Mouse (Mus musculus) layer of hippocampus, adult 18-20 months (tissue): ENCODE data around the gene 6430548M08Rik. TPM values are rescaled to one million over a fixed set of nuclear protein-coding genes. Genes with fewer than 3 reads are reported as not detected.

ENCODE experiments used
- DNase-seq, 2 experiments: peaks; one replicate each; pipeline ENCODE4 v3.0.0; 2022; ENCODE audit warnings: low spot score in 2 of 2
- total RNA-seq, 2 experiments: library from RNA; stranded (reverse); gene quantifications; 2 replicates each; pipeline ENCODE4 v1.2.3; 2021

The 6430548M08Rik gene
- total RNA-seq, 2 experiments from 2014 or later, result 163 to 201 TPM

DNA sequence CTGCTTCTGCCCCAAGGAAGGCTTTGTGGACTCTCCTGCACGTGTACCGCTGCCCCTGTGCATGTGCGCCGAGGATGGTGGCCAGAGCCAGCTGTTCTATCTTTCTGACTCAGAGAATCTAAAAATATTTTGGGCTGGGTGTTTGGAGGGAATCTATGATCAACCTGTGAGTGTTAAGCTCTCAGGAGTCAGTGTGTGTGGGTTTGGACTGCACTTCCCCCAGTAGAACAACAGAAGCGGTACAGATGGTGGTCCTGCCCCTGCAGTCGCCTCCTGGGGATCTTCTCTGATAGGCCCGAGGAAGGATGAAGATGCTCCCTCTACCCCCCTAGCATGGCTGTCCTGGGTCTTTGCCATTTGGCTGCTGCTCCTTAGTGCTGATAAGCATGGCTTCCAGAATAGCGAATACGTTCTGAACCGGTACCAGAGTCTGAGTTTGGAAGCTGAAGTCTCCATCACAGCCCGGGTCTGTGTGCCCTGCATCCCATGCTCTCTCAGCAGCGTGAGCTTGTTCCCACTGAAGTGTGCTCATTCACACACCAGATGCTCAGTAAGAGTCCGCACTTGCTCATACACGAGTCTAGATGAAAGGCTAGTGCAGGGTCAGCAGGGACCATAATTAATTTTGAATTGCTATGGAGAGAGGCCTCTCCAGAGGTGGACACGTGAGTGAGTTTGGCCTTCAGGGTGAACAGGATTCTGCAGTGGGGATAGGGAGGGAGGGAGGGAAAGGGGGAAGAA, 30.1 kb downstream of the 6430548M08Rik start:
- DNase-seq, result peak in 1 of 2 experiments; percentile 58

DNA sequence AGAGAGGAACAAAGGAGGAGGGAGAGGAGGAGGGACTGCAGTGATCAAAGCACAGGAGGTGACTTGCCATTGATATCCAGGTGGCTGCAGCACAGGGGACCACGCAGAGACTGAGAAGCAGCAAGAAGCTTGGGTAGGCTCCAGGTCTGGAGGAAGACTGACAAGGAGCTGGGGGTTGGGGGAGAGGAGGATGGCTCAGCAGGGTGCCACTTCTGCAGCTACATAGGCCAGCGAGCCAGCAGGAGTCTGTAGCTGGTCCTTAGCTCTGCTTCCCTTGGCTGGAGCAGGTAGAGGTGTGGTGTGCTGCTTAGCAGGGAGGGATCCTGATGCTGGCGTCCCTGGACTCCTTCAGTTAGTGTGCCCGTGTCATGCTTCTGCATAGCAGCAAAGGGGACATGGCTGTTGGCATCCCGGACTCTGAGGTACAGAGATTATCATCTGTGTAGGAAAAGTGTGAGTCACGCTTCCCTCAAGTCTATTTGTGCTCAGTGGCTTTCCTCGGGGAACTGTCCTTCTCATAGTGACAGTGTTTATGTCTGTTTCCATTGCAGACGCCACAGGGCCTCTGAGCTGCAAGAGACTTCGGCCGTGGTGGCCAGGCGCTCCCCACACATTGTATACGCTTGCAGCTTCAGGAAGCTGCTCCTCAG, 30.8 kb downstream of the 6430548M08Rik start:
- peak in 1 of 2 experiments; percentile 39 for DNase-seq

DNA sequence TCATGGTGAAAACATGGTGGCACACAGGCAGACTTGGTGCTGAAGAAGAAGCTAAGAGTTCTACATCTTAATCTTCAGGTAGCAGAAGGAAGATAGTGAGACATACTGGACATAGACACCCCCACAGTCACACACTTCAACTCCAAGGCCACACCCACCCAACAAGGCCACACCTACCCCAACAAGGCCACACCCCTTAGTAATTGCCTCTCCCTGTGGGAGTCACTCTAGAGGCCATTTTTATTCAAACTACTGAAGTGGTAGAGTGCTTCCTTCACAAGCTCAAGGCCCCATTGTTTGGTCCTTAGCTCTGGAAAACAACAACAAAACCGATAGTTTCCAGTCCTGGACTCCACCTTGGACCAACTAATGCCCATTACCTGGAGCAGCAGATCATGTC, 32.1 kb downstream of the 6430548M08Rik start:
- DNase-seq, result no peak

DNA sequence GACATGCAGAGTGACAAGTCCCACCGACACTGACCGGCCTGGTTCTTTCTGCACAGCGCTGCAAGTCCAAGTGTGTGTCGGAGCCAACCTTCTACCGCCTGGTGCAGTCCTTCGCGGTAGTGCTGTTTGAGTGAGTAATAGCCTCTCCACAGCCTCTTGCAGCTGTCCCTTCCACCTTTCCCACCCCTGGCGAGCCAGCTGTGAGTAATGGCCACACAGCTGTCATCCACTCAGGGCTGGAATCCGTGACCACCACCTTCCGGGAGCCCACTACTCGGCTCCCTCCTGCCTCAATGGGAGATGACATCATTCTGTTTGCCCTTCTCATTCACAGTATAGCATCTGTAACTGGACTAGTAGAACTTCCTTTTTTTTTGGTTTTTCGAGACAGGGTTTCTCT, 36.1 kb downstream of the 6430548M08Rik start:
- DNase-seq, result no peak

DNA sequence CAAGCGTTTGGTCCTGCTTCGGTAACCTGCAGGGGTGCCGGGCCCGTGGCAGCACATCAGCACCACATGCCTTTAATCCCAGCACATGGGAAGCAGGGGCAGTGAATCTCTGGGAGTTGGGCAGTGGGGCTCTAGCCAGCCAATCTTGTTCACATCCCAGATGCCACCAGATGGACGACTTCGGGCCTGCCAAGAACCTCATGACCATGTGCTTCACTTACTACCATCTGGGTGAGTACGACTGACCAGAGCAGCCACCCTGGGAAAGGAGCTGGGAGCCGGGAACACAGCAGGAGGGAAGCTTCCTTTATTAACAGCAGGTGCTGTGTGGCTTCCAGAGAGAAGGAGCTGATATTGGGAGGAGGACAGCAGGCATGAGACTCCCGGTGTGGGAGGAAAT, 37.2 kb downstream of the 6430548M08Rik start:
- no peak for DNase-seq

DNA sequence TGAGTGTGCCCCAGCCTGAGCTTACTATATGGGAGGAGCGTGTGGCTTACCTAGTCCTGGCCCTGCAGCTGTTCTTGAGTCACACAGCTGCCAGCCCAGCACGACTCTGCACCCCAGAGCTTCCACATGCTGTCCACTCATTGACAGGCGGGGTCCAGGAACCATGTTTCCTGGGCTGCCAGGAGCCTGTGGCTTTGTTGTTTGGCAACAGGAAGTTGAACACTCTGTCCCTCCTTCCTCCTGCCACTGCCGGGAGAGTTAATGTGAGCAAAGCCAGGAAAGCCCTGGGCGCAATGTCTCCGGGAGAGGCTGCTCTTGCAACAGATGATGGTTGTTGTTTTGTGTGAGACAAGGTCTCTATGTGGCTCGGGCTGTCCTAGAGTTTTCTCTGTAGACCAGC, 38.7 kb downstream of the 6430548M08Rik start:
- DNase-seq, result no peak

DNA sequence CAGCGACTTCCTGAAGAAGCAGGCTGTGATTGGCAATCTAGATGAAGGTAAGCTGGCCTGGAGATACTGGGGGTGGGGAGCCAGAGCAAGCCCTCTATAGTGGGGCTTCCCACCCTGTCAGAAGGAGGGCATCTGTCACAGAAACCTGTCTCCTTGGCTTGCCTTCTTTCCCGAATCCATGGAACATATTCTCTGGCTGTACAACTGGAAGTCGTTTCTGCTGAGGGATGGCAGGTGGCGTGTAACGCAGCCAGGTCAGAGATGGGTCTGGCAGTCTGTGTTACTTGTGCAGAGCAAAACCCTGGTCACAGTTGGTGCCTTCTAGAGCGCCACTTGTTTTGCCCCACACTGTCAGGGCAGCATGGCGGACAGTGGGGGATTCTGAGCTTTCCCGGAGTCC, 46.4 kb downstream of the 6430548M08Rik start:
- peak in 1 of 2 experiments; percentile 41 for DNase-seq

DNA sequence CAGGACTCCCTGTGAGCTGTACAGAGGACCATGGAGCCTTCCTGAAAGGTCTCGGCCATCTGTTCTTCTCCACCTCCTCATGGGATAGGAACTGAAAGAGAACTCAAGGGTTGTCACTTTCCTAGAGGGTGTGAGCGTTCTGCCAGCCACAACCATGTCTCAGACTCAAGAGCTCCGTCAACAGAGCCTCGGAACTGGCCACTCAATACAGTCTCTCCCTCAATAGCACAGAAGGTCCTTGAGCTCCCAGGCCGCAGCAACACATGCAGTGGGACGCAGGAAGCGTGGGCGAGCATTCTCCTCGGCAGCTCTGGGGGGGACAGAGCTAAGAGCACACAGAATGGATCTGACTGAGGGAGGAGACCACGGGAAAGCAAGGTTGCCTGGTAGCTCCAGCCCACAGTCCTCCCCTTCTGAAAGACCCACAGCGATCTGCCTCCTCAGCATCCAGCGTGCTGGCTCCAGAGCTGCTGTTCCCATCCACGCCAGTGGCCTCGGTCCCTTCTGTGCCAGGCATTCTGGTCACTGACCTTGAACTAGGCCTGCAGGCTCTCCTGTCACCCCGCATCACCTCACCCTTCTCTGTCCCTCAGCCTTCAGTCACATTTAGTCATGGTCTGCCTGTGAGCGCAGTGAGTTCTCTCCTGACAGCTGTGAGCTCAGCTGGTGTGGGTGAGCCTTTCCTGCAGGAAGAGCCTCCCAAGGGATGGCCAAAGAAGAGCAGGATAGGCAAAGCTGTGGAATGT, 47.9 kb downstream of the 6430548M08Rik start:
- no peak for DNase-seq

DNA sequence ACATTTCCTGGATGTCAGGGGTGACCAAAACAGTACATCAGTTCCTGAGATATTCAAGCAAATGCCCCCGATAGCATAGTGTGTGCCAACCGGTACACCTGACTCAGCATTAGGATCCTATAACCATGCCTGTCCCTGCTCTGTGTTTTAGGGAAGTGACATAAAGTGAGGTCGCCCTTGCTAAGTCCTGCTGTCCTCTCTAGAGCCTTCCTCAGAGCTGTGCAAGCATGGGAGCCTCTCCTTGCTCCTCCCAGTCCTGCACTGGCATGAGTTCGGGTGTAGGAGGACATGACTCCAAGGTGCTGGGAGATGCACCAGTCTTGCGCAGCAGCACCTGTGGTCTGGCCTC, 48.4 kb downstream of the 6430548M08Rik start:
- DNase-seq, result no peak

DNA sequence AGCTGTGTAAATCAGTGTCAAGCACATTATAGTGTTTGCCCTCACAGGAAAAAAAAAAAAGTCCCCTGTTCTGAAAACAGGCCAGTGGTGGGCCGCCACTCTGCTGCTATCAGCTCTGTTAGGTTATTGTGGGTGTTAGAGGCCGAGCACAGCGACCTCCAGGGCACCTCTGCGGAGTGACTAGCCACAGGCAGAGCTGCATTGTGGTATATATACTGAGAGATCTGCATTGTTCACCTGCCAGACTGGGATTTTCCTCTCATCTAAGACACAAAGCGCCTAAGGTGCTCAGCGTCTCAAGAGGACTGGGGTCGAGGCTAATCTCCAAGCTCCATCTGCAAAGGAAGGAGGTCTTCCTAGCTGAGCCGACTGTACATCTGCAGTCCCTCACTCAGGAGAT, 49.4 kb downstream of the 6430548M08Rik start:
- no peak for DNase-seq

DNA sequence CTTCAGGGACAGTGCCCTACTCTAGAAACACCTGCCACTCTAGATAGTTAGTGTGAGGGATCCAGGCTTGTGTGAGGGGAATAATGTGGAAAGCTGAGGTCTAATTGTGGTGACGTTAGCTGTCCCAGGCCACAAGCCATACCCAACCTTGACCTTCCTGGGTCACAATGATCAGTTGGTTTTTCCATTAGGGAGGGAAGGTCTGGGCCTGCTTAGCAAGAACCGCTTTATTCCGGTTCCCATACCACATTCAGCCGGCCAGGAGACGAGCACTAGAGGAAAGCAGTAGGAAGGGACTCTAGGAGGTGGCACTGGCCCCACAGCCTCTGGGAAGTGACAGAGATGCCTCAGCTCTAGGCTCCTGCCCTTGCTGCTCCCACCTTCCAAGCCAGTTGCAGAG, 50.1 kb downstream of the 6430548M08Rik start:
- DNase-seq, result no peak

DNA sequence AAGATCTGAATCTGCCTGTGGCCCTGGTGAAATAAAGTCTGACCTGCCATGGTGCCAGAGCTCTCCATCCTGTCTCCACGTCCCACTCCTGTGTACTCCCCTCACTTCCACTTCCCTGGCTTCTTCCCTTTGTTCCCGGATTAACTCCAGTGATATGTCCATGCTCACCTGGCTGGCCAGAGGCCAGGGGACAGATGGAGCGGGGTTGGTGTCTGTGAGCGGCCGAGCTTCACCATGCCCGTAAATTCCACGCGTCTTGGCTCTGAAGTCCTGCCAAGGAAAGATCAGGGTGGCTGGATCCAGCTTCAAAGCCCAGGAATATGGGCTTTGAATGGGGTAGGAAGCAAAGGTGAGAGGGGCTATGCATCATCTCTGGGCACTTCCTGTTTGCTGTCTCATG, 53.2 kb downstream of the 6430548M08Rik start:
- DNase-seq, result no peak

DNA sequence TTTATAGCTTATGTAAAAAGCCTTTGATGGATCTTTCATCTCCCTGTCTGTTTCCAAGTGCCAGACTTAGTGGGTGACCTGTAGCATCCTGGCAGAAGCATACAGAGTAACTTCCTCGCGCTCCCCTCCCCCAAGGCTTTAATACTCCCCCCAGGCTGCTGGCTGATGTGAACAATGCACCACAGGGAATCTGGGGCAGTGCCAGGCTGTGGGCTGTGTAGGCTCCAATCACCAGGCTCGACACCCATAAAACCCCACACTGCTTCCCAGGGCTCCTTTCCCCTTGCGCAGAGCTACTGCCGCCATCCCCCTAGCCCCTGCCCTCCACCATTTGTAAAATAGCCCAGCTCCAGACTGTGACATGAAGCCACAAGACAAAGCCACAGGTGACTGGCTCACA, 53.9 kb downstream of the 6430548M08Rik start:
- peak; percentile 54 to 84 for DNase-seq

DNA sequence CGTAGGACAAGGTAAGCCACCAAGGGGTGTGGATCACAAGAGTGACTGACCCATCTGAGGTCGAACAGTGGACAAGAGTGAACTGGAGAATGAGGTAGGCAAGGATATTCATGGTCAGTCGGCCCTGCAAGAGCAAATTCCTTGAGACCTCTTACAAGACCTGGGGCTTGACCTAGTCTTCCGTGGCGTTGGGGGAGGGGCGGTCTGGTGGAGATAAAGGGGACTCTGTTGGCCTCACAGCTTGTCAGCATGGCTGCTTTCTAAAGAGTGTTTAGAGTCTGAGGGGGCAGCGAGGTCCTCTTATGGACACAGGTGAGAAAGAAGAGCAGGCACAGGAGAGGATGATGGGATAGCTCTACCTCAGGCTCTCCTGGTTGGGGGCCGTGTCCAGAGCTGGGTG, 55.2 kb downstream of the 6430548M08Rik start:
- DNase-seq, result no peak

DNA sequence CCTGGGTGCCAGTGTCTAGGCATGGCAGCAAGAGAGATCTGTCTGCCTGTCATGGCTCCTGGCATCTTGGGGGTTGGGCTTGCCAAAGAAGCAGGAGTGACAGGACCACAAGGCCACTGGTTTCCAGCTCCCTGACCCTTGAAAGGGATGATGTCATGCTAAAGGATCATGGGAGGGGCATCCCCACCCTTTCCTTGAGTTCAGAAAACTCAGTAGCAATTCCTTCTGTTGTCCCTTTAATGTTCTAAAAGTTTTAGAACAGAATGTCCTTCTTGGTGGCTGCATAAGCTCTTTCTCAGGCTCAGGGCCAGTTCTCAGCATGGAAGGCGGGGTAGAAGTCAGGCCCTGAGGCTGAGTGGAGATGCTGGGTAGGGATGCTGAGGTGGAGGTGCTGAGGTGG, 59.2 kb downstream of the 6430548M08Rik start:
- DNase-seq, result no peak

DNA sequence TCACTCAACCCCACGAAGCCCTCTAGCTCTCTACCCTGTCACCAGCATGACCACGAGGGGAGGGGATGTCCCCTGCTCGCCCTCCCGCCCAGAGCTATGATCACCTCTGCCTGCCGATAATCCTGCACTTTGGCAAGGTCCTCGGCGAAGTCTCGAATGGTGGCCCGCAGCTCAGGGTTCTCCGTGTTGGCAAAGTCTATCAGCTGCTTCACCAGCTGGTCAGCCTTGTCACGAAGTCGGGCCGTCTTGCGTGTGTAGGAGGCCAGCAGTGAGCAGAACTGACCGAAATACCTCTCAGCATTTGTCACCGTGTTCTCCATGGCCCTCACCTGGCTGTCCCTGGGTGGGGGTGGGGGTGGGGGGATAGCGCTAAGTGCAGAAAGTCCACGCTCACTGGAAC, 60.7 kb downstream of the 6430548M08Rik start:
- no peak for DNase-seq

DNA sequence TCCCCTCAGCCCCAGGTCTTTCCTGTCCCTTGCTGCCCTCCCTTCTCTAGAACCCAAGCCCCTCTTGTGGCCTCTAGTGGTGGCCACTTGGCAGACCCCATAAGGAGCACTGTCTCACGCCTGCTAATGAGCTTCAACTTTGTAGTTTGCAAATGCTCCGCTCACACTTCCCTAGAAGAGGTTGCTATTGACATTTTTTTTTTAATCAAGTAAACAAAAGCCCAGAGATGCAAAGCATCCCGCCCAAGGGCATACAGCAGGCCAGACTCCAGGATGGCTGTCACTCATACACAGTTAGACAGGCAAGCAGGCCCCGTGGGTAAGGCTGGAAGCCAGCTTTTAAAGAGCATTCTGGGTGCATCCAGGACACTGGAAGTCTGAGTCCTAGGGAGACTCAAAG, 62.7 kb downstream of the 6430548M08Rik start:
- no peak for DNase-seq

DNA sequence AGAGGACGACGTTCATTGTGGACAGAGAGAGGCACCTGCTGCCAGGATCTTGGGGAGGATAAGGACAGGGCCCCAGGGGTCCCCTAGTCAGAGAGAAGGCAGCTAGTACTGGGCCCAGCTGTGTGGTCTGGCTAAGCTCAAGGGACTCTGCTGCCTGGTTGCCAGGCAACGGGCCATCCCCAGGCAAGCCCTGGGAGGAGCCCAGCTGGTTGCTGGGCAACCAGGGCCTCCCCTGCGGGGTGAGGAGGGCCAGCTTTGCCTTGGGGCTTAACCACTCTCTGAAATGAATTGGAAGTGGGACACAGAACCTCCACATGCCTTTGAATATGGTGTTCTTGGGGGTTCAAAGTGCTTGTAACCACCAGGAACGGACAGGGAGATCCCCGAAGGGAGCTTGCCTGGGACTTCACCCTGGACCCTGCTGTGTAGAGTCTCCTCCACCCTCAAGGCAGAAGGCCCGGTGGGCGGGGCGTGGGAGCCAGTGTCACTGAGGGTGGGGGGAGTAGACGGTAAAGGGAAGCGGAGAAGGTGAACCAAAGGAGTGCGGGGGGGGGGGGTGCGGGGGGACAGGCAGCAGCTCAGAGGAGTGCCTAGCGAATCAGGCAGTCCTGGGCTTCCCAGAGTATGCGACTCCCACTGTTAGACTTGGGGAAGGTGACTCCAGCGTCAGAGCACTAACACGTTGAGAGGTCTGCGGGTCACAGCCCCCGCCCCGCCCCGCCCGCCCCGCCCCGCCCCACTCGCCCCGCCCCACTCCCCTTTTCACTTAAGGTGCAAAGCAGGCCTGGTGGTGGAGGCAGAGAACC, 63.6 kb downstream of the 6430548M08Rik start, which contains the start of gene Fam92b:
Gene Fam92b, minus strand, starts transcription at position 149 of the 806 bp plus-strand sequence.
- DNase-seq, result peak; percentile 52 to 64

DNA sequence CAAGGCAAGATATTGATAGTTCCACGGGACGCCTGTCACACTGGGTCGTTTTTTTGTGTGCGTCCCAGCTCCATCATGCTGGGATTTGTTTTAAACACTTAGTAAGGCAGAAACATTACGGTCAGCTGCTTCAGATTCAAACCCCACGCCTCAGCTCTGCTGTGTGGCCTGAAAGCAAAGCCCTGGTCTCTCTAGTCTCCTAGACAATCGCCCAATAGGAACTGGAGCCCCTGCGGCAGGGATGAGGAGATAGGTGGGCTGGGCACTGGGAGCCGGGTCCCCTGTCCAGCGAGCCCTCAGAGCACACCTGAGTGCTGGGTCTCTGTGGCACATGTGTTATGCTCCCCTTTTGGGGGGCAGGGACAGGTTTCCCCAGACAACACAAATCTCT, 64.2 kb downstream of the 6430548M08Rik start:
- no peak for DNase-seq

DNA sequence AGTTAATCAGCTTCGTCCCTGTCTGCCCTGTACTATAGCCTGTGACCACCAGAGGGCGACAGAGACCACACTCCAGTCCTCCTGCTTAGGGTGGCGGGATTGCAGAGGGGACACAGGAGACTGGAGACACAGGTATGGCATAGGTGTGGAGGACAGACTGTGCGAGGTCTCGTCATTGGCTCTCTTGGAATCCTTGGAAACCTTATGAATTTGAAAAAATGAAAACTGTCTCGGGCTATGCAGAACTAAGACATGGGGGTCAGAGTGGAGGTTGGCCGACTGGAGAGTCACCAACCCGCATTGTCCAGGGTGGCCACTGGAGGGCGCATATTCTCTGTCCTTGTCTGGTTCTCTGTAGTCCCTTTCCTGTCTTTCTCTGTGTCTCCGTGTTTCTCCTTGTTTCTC, 65.1 kb downstream of the 6430548M08Rik start:
- DNase-seq, result peak; percentile 81 to 92

DNA sequence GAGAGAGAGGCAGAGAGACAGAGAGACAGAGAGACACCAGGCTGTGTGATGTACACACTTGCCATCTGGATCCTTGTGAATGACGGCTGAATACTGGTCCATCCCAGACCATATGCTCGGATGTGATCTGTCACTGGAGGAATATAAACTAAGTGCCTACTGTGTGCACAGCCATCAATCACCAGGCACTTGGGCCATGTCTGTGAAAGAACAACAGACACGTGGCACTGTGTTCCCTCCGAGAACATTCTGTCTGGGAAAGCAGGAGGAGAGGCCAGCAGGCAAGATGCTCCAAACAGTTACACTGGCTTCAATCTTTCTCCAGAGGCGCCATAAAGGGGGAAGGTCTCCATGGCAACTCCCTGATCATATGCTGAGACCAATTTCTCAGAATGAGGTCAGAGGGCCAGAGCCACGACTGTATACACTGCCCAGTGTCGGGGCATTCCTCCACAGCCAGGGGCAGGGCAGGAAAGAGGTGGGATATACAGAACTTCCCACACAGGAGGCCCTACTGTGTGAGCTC, 66.6 kb downstream of the 6430548M08Rik start:
- DNase-seq, result peak in 1 of 2 experiments; percentile 47
